Mouse (Mus musculus): ENCODE measurements around the gene Pitx1.

GRCm38 (mm10) chr13:55871410-55871809 is 35.4 kb upstream of the Pitx1 start:
- TF ChIP-seq GATA1 (IDR thresholded peaks at IDR 0.05; ENCODE audit: borderline replicate concordance, low read length) = no peak
- TF ChIP-seq FLI1 (IDR thresholded peaks at IDR 0.05; ENCODE audit: low read length) = no peak

All from megakaryocyte, embryonic 14.5 days (primary cell).